Mouse (Mus musculus) ES-Bruce4 (cell line): ENCODE measurements around the gene Flywch1. TPM values are rescaled to one million over a fixed set of nuclear protein-coding genes. Genes with fewer than 3 reads are reported as not detected.
A peak's percentile ranks its signal among the peaks of the same experiment; 100 is the strongest.

Experiments used
- H3K27ac ChIP-seq: 2 replicates; pipeline ENCODE4 v1.5.1; 2012; ENCODE audit warnings: low read length, inconsistent platforms; ENCODE audit not compliant: insufficient read depth
- H3K27me3 ChIP-seq: 2 replicates; pipeline ENCODE4 v1.6.1; 2012; ENCODE audit warnings: mild to moderate bottlenecking, low read length, inconsistent platforms; ENCODE audit not compliant: control insufficient read depth, poor library complexity, insufficient read depth, severe bottlenecking
- H3K36me3 ChIP-seq: 2 replicates; pipeline ENCODE4 v1.6.1; 2012; ENCODE audit warnings: inconsistent platforms, mild to moderate bottlenecking, low read length, moderate library complexity; ENCODE audit not compliant: control insufficient read depth, poor library complexity, insufficient read depth, severe bottlenecking
- H3K4me1 ChIP-seq: one replicate; pipeline ENCODE4 v1.8.1; 2011; ENCODE audit warnings: low read length; ENCODE audit not compliant: control insufficient read depth, insufficient read depth
- H3K4me3 ChIP-seq: 2 replicates; pipeline ENCODE4 v1.5.1; 2011; ENCODE audit warnings: low read depth, mild to moderate bottlenecking, low read length
- H3K9ac ChIP-seq: 2 replicates; pipeline ENCODE4 v1.6.1; 2012; ENCODE audit warnings: low read depth, mild to moderate bottlenecking, inconsistent platforms; ENCODE audit not compliant: poor library complexity, severe bottlenecking
- H3K9me3 ChIP-seq: replicated peaks from 2 replicates; pipeline ENCODE4 v1.6.1; 2012; ENCODE audit warnings: mild to moderate bottlenecking, low read length, inconsistent platforms; ENCODE audit not compliant: control insufficient read depth, poor library complexity, insufficient read depth, severe bottlenecking
- CTCF ChIP-seq: IDR thresholded peaks from one replicate; pipeline ENCODE4 v1.8.1; 2011; ENCODE audit warnings: low read depth, low read length
- EP300 ChIP-seq: IDR thresholded peaks from 2 replicates; pipeline ENCODE4 v1.6.1; 2011; ENCODE audit warnings: low read depth, low read length; ENCODE audit not compliant: insufficient read depth
- POLR2A ChIP-seq: IDR thresholded peaks from one replicate; pipeline ENCODE4 v1.8.1; 2011; ENCODE audit warnings: low read length; ENCODE audit not compliant: insufficient read depth
- polyA plus RNA-seq: library from polyadenylated mRNA; stranded (reverse); fragments of >200 nt; gene quantifications from 2 replicates; pipeline ENCODE4 v1.2.4, GENCODE M21; 2011; ENCODE audit warnings: low read depth; ENCODE audit not compliant: missing spikeins, insufficient read depth, insufficient read length

The Flywch1 gene
- polyA plus RNA-seq, 1 experiment: 34.2 TPM

DNA sequence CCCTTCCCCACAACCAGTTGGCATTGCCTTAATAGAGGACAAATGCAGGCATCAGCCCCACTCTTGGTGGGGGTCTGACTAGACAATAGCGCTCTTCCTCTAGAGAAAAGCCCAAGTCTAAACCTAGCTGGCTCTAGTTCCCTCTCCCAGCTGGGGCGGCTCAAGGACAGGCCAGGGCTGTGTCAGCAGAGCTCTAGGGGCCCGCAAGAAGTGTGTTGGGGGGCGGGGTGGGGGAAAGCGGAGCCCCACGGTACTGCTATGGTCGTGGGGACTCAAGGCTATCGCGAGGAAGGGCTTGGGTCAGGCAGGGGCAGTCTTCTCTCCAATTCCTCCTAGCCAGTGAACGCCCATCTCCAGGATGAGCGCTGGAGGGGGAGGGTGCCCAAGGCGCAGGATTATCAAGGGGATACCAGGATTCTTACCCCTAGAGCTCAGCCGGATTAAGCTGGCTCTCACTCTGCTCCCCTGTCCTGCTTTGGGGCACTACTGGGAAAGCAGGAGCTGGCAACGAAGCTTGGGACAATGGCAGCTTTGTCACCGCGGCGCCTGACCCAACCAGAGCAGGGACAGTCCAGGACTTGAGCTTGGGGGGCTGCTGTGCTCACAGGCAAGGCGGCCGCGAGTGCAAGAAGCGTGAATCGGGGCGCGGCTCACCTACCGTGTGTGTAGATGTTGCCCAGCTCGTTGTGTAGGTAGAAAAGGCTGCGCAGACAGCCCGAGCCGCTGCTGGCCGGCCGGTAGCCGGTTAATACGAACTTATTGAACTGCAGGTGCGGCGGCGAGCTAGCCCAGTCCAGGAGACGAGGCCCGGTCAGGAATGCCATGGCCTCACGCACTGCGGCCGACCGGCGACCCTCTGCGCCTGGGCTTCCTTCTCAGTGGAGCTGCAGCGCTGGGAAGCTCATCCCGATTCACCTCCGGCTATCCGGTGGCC, 31.9 kb downstream of the Flywch1 start:
- no peaks in the 10 kb centered on the region for H3K9me3 ChIP-seq
- TF ChIP-seq EP300 (no peak), POLR2A (no peak), CTCF (no peak)
- H3K36me3 ChIP-seq: no peaks in the 10 kb centered on the region
- no peaks in the 10 kb centered on the region for H3K4me1 ChIP-seq
- H3K4me3 ChIP-seq: peak overlapping the region; percentile 58
- no peaks in the 10 kb centered on the region for H3K27me3 ChIP-seq
- H3K9ac ChIP-seq: peak overlapping the region; percentile 43
- no peak overlapping the region for H3K27ac ChIP-seq

DNA sequence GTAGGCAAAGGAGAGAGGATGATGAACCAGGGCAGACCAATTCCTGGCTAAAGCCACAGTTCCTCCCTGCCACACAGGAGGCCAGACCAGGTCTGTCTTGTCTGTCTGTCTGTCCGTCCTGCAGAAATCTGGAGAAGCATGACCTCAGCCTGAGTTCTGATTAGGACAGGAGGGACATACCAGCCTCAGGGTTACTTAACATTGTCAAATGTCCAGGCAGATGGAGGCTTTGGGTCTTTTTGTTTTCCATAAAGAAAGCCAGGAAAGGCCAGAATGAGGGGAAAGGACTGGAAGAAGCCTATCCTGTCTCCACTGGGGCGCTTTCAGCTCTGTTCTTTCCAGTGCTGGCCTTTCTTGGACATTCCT, 32.6 kb downstream of the Flywch1 start:
- H3K27me3 ChIP-seq: no peaks in the 10 kb centered on the region
- TF ChIP-seq EP300 (no peak), POLR2A (no peak), CTCF (no peak)
- H3K36me3 ChIP-seq: no peaks in the 10 kb centered on the region
- no peak overlapping the region for H3K9ac ChIP-seq
- H3K9me3 ChIP-seq: no peaks in the 10 kb centered on the region
- no peak overlapping the region for H3K27ac ChIP-seq
- no peak overlapping the region for H3K4me3 ChIP-seq
- H3K4me1 ChIP-seq: no peaks in the 10 kb centered on the region

DNA sequence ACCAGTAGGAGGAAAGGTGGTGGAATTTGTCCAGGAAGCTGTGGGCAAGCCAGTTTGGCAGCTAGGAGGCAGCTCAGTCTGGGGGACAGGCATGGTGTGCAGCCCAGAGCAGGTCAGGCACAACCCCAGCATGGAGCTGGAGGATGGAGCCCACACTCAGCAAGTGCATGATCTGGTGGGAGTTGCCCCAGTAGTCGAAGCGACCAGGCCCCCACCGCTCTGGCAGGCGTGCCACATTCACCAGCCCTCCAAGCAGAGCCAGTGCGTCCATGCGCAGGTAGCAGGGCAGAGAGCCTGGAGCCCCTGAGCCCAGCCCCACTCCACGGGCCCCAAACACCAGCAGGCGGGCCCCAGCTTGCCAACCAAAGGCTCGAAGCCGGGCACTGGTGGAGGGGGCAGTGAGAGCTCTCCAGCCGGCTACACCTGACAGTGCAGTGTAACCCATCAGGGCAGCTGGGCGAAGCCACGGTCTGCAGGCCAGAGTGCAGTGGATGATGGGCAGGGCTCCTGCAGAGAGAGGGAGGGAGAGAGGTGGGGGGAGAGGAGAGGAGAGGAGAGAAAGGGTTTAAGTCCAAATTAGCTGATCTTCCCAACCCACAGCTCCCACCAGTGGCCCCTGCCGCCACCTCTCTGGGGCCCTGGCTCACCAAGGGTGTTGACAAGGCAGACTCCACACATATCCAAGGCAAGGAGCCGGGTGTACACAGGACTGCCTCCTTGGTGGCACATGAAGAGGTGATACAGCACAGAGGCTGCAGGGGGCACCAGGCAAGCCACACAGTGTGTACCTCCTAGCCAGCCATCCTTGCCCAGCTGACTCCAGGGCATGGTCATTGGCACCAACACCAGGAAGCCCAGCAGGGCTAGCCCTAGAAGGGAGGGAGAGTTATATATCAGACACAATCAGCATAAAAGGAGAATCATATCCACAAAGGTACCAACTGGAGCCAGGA, 33.6 kb downstream of the Flywch1 start:
- Histone ChIP-seq H3K36me3 (no peaks in the 10 kb centered on the region), H3K9me3 (no peaks in the 10 kb centered on the region), H3K27ac (no peak overlapping the region), H3K27me3 (no peaks in the 10 kb centered on the region), H3K4me3 (no peak overlapping the region), H3K4me1 (no peaks in the 10 kb centered on the region), H3K9ac (no peak overlapping the region)
- TF ChIP-seq POLR2A (no peak), EP300 (no peak), CTCF (no peak)

- no peaks in the 10 kb centered on the region for H3K9me3 ChIP-seq
- no peaks in the 10 kb centered on the region for H3K4me1 ChIP-seq
- no peaks in the 10 kb centered on the region for H3K27me3 ChIP-seq
- H3K36me3 ChIP-seq: no peaks in the 10 kb centered on the region
- H3K4me3 ChIP-seq: no peak overlapping the region
- no peak overlapping the region for H3K9ac ChIP-seq
- no peak for TF ChIP-seq EP300
- TF ChIP-seq POLR2A: no peak
- no peak for TF ChIP-seq CTCF
- no peak overlapping the region for H3K27ac ChIP-seq
These were observed 37.1 kb downstream of the Flywch1 start for GRCm38 (mm10) chr17:23734341-23734740.

DNA sequence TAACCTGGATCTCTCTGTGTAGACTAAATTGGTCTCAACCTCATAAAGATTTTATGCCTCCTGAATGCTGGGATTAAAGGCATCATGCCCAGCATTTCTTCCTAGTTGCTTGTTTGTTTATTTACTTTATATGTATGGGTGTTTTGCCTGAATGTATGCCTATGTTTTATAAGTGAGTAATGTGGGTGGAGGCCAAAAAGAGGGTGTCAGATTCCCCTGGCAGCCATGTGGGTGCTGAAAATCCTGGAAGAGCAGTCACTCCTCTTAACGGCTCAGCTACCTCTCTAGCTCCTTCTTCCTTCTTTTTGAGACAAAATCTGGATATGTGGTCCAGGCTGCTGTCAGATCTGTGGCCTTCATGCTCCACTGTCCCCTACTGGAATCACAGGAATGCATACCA, 41.0 kb downstream of the Flywch1 start:
- no peak overlapping the region for H3K9ac ChIP-seq
- H3K4me3 ChIP-seq: no peak overlapping the region
- peaks cover under 1% of the 10 kb centered on the region for H3K4me1 ChIP-seq
- H3K27ac ChIP-seq: no peak overlapping the region
- no peaks in the 10 kb centered on the region for H3K27me3 ChIP-seq
- H3K9me3 ChIP-seq: no peaks in the 10 kb centered on the region
- no peak for TF ChIP-seq CTCF
- no peak for TF ChIP-seq EP300
- H3K36me3 ChIP-seq: no peaks in the 10 kb centered on the region

- Histone ChIP-seq H3K36me3 (no peaks in the 10 kb centered on the region), H3K9me3 (no peaks in the 10 kb centered on the region), H3K27ac (peak overlapping the region; percentile 2; the same call in 1 of the 2 replicates), H3K9ac (peak overlapping the region; percentile 91), H3K4me3 (peak overlapping the region; percentile 79), H3K27me3 (no peaks in the 10 kb centered on the region), H3K4me1 (peaks cover 2% of the 10 kb centered on the region)
- no peak for TF ChIP-seq EP300
- no peak for TF ChIP-seq CTCF
- TF ChIP-seq POLR2A: no peak
These were observed 44.7 kb downstream of the Flywch1 start for GRCm38 (mm10) chr17:23726758-23727142.
